Mouse (Mus musculus) urinary bladder, postnatal 36 days (tissue): ENCODE data around the gene Smc3.
"Not testable (repeated sequence)": the region's sequence is repeated elsewhere in the genome, so short reads cannot be mapped to it uniquely, and the experiment has no call there.

Experiments used
- DNase-seq, 2 experiments: peaks; one replicate each; pipeline ENCODE4 v3.0.0; 2022; ENCODE audit warnings: low spot score in 2 of 2, mixed read lengths in 1 of 2

Gene Smc3

DNA sequence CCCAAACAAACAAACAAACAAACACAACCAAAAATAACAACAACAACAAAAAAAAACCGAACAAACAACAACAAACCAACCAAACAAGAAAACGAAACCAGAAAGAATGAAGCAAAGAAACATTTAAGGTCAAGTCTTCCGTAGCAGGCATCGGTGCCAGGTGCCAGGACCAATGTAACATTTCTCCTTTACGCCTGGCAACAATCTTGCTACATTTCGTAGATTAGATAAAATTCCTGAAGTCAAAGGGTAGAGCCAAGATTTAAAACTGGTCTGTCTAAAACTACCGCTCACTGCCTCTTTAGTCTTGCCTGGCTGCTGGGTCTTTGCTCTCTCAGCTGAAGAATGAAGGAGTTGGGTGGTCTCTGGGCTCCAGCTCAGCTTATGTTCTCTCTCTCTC is 24.1 kb upstream of the Smc3 start:
- DNase-seq = no peak

DNA sequence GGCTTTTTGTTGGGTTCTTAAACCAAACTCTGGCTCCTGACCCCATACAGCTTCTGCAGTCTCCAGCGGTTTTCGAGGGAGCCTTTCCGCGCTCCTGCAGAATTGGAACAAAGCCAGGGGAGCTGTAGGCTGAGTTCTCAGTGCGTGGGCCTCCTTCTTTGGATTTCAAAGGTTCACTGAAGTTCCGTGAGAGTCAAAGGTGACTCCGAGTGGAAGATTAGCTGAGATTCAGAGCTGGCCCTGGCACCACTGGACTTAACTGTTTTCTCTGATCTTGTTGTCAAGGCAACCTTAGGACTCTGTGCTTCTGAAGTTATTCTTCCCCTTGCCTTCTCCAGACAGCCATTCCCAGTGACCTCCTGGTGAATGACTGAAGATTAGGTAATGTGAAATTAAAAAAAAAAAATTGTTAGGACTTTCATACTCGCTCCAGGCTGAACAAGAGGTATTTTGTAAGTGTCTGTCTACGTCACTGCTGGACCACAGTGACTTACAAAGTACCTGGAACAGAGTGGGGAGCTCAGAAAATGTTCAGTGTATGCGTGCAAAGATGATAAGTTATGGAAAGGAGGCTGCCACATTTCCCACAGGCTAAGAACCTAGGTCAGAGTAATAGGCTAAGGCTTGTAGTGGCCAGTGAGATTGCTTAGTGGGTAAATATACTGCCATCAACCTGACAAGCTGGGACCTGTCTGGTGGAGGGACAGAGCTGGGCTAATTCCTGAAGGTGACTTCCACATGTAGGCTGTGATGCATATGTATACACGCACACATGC is 23.0 kb upstream of the Smc3 start:
- DNase-seq = no peak

GRCm38 (mm10) chr19:53578597-53579252 is 21.5 kb upstream of the Smc3 start:
- peak; percentile 53 to 56 for DNase-seq

DNA sequence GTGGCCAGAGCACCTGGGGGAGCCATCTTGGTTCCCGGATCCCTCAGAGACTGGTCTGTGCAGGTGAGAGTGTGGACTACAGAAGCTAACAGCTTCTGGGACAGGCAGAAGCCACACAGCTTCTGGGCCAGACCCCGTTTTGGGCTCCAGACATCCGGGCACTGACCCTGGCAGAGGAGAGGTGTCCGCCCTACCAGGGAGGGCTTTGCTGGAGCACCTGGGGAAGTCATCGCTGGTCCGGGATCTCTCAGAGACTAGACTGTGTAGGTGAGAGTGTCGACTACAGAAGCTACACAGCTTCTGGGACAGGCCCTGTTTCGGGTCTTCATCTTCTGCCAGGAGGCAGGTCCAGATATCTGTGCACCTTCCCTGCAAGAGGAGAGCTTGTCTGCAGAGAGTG is 19.9 kb upstream of the Smc3 start:
- DNase-seq = not testable (repeated sequence)

DNA sequence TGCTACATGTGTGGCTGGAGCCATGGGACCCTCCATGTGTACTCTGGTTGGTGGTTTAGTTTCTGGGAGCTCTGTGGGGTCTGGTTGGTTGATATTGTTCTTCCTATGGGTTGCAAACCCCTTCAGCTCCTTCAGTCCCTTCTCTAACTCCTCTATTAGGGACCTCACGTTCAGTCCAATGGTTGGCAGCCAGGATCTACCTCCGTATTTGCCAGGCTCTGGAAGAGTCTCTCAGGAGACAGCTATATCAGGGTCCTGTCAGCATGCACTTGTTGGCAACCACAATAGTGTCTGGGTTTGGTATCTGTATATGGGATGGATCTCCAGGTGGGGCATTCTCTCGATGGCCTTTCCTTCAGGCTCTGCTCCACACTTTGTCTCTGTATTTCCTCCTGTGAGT is 12.5 kb upstream of the Smc3 start:
- not testable (repeated sequence) for DNase-seq

GRCm38 (mm10) chr19:53588968-53589367 is 11.2 kb upstream of the Smc3 start, which contains the start of gene Nutf2-ps1:
Gene Nutf2-ps1 (minus strand): TSS chr19:53589068.
- DNase-seq = not testable (repeated sequence)

DNA sequence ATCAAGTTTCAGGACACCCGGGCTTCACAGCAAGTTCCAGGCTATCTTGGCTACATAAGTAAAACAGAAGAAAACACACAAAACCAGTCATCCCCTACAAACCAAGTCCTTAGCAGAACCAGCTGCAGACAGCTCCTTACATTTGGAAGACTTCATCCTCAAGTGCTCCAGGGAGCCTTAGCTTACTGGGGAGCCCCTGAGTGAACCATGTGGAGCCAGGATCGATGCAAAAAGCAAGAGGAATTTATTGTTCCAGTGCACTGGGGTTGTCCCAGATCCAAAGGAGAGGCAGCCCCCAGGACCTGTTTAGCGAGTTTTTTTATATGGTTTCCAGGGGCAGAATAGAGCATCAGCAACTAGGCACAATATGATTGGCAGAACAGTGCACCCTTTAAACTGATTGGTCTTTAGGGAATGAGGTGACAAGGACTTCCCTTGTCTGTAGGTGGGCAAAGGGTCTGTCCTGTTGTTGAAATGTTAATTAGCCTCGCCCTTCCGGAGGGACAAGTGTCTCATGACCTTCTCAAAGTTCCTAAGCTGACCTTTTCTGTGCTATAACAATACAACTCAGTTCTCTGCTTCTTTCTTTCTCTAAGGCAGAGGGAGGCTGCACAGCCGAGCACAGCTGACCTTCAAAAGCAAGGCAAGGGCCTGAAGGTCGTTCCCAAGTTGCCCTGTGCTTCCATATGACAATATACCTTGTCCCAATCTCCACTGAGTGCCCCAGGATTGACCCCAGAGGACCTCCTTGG is 3.3 kb upstream of the Smc3 start:
- DNase-seq = no peak

GRCm38 (mm10) chr19:53600549-53601362 is 558 bp downstream of the Smc3 start:
- DNase-seq = peak; percentile 42 to 55

GRCm38 (mm10) chr19:53601363-53601655 is 1.1 kb downstream of the Smc3 start:
- DNase-seq = no peak

DNA sequence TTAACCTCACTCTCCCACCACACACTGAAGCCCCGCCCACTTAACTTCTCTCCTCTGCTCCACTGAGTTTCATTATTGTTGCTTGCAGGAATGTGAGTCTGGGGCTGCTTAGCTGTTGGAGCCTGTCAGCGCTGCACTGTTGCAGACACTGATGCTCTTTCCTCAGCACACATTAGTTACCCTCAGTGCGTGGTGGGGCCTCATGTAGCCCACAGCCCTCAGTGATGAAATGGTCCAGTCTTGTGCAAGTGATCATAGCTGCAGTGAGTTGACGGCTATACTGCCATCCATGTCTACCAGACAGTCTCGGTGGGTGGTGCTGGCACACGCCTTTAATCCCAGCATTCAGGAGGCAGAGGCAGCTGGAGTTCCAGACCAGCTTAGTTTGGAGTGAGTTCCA is 8.7 kb downstream of the Smc3 start:
- DNase-seq = no peak

- DNase-seq = no peak
Measured at GRCm38 (mm10) chr19:53621681-53622080, 21.5 kb downstream of the Smc3 start.

DNA sequence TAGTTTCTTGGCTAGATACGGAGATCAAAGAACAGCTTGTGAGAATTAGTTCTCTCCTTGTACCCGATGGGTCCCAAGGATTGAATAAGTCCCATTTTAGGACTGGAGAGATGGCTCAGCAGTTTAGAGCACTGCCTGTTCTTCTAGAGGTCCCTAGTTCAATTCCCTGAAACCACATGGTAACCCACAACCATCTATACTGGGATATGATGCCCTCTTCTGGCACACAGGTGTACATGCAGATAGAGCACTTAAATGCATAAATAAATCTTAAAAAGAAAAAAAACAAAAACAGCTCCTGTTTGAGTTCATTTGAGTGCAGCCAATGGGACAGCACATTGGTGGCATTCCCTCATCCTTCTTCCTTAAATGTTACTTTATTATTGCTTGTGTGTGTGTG is 37.8 kb downstream of the Smc3 start:
- DNase-seq = no peak

- DNase-seq = no peak
Measured at GRCm38 (mm10) chr19:53638727-53639126, 38.5 kb downstream of the Smc3 start.

DNA sequence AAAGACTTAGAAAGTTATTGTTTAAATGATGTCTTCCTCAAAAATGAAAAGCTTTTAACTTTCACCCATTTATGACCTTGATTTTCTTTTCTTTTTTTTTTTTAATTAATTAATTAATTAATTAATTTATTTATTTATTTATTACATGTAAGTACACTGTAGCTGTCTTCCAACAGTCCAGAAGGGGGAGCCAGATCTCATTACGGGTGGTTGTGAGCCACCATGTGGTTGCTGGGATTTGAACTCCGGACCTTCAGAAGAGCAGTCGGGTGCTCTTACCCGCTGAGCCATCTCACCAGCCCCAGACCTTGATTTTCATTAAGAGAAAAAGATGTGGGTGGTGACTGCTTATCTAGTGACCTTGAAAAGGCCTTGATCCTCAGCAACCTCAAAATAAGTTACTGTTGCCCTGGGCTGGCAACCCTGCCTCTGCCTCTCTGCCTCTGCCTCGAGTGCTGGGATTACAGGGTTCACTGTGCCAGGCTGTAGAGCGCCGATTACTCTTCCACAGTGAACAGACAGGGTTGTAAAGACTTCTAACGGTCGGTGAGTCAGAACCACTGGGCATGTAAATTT is 43.9 kb downstream of the Smc3 start:
- no peak for DNase-seq

GRCm38 (mm10) chr19:53647301-53647700 is 47.1 kb downstream of the Smc3 start:
- DNase-seq = no peak

DNA sequence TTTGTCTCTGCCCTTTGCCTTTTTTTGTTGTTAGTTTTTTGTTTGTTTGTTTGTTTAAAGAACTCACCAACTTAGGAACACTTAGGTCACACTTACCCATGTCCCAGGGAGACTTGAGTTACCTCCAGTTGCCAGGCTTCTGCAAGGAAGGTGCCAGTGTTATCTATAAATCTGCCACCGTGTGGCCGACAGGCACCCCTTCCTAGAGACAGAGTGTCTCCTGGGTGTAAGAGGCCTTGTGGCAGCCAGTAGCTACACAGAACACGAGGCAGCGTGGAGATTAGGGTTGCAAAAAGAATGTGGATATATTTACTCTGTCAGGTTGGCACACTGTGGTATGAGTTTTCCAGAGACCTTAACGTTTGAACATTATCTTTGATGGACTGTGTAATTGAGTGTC is 47.9 kb downstream of the Smc3 start:
- DNase-seq = no peak

GRCm38 (mm10) chr19:53648802-53649236 is 48.6 kb downstream of the Smc3 start:
- DNase-seq = peak; percentile 49 to 59

DNA sequence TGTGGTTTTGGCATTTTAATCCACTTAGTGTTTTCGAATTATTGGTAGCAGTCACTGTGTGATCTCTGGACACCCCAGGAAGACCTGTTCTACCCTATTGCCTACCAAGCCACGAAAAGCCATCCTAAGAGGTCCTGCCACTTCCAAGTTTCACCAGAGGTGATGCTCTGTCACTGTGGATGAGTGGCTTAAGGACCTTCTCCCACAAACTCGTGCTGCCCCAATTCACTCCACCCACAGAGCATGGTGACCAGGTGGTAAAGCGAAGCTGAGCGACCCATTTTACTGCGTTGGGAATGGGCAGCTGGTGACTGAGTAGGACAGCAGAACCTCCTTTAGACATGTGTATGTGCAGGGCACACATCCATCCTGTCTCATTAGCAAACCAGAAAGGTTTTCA is 49.2 kb downstream of the Smc3 start:
- DNase-seq = no peak

DNA sequence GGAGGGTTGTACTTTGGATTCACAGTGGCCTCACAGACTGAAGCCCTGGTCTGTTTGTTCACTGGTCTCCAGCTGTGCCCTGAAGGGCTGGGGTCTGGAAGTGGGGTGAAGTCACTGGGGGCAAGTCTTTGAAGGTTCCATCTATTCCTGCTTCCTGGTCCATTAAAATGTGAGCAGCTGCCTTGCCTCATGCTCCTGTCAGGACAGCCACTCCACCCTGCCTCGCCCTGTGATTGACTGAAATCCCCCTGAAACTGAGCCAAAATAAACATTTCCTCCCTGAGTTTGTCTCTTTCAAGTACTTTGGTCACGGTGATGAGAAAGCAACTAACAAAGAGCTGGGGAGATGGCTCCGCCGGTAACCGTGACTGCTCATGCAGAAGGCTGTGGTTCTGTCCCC is 49.6 kb downstream of the Smc3 start:
- no peak for DNase-seq

- no peak for DNase-seq
Measured at GRCm38 (mm10) chr19:53650921-53651320, 50.7 kb downstream of the Smc3 start.

GRCm38 (mm10) chr19:53652267-53652666 is 52.1 kb downstream of the Smc3 start:
- DNase-seq = no peak
